In the genomic region with DNA sequence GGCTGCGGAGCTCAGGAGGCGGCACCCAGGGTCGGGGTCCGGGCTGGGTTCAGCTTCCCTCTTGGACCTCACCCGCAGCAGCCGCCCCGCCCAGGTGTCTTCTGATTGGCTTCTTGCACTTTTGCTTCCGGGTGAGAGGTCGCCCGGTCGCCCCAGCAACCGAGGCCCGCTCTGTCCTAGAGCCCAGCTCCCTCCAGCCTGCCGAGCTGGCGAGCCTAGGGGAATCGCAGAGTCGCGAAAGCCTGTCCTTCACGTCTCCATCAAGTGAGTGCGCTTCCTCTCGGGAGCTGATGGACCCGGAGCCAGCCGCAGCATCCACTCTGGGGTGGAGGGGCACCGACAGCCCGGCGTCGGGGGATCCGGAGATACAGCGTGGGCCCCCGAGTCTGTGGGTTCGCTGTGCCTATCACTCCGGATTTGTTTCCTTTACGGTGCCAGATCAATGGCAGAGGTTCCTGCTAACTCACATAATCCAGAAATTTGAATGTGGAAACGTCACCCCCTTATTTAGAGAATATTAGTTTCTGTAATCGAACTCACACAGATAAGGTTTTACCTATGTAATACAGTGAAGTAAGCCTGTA, we compare ENCODE assay signal across 7 mouse cellular contexts. TPM values are rescaled to one million over a fixed set of nuclear protein-coding genes. Genes with fewer than 3 reads are reported as not detected.
DNase-seq lines count a peak whose midpoint lies in the region; ATAC-seq lines count a peak whose summit lies in the region.

Gene Morn2, plus strand, starts transcription at position 130 of the 584 bp plus-strand sequence.
Gene Dhx57, minus strand, starts transcription at position 403 of the 584 bp plus-strand sequence.

- DNase-seq in adrenal gland, adult 18-20 months (ENCODE audit: low spot score in 2 of 2): peak; percentile 99
- peak; percentile 97 for DNase-seq in embryo, embryonic 11 days
- peak; percentile 97 to 98 for DNase-seq in gastrocnemius, postnatal 36 days
- peak; percentile 97 for DNase-seq in left cerebral cortex, postnatal 36 days (ENCODE audit: low spot score in 2 of 2)
- DNase-seq in midbrain, embryonic 11.5 days (ENCODE audit: low spot score, missing footprints): peak; percentile 99
- DNase-seq in skeletal muscle tissue, adult 2 months (ENCODE audit: low read depth, low spot score): peak; percentile 94

- WGBS in intestine, embryonic 16.5 days: 1% methylated on average over 35 of the region's 35 CpGs
- under 1% methylated on average over 35 of the region's 35 CpGs for WGBS in midbrain, embryonic 11.5 days

- peak within 1 kb of the TSS; percentile 96 for H3K4me3 ChIP-seq in intestine, embryonic 16.5 days (ENCODE audit: low read length)
- peak within 1 kb of the TSS; percentile 89 for H3K4me3 ChIP-seq in midbrain, embryonic 11.5 days (ENCODE audit: low read depth, low read length)

- no peaks in the 10 kb centered on the region for H3K9me3 ChIP-seq in intestine, embryonic 16.5 days (ENCODE audit: control insufficient read depth, low read length)
- no peaks in the 10 kb centered on the region for H3K9me3 ChIP-seq in midbrain, embryonic 11.5 days (ENCODE audit: control insufficient read depth, low read length)

- peak within 1 kb of the TSS; percentile 91 for H3K9ac ChIP-seq in intestine, embryonic 16.5 days (ENCODE audit: low read depth, low read length)
- peak within 1 kb of the TSS; percentile 85 for H3K9ac ChIP-seq in midbrain, embryonic 11.5 days (ENCODE audit: low read length)

- intact Hi-C loops in gastrocnemius, postnatal 36 days (cut with DNase I): loop anchor here (10.0 kb wide), 1 partner anchor 265 kb away; no protein-coding TSS in a partner anchor
- intact Hi-C loops in left cerebral cortex, postnatal 36 days (cut with DNase I): loop anchor here (2.0 to 5.0 kb wide), 3 partner anchors 42 to 271 kb away; partner anchors contain the start of gene Gm10190

- H3K4me2 ChIP-seq in intestine, embryonic 16.5 days (ENCODE audit: low read depth, low read length): peak within 1 kb of the TSS; percentile 58
- H3K4me2 ChIP-seq in midbrain, embryonic 11.5 days: peak within 1 kb of the TSS; percentile 80

- peak; percentile 99 for ATAC-seq in intestine, embryonic 16.5 days
- ATAC-seq in midbrain, embryonic 11.5 days (ENCODE audit: low FRiP score): peak; percentile 100

- H3K27me3 ChIP-seq in intestine, embryonic 16.5 days (replicated peaks; ENCODE audit: control insufficient read depth, insufficient read depth, low read length): no peaks in the 10 kb centered on the region
- no peaks in the 10 kb centered on the region for H3K27me3 ChIP-seq in midbrain, embryonic 11.5 days (ENCODE audit: control insufficient read depth, insufficient read depth, low read length)

- H3K36me3 ChIP-seq in intestine, embryonic 16.5 days (ENCODE audit: control insufficient read depth, insufficient read depth, low read length): no peaks in the 10 kb centered on the region
- H3K36me3 ChIP-seq in midbrain, embryonic 11.5 days (ENCODE audit: control insufficient read depth, insufficient read depth, low read length): no peaks in the 10 kb centered on the region

- H3K27ac ChIP-seq in intestine, embryonic 16.5 days (ENCODE audit: low read length): peak within 1 kb of the TSS; percentile 89
- peak within 1 kb of the TSS; percentile 81 for H3K27ac ChIP-seq in midbrain, embryonic 11.5 days (ENCODE audit: low read depth, low read length)

- peaks cover 5% of the 10 kb centered on the region for H3K4me1 ChIP-seq in intestine, embryonic 16.5 days (ENCODE audit: control insufficient read depth, insufficient read depth, low read length)
- H3K4me1 ChIP-seq in midbrain, embryonic 11.5 days (ENCODE audit: control insufficient read depth, insufficient read depth, low read length): peaks cover 11% of the 10 kb centered on the region

RNA-seq across cellular contexts. Expression of gene Morn2, which starts in this region (rescaled TPM):
- 10 to 100 TPM; 16.8 to 22.0 TPM for total RNA-seq in adrenal gland, adult 18-20 months (2021)
- total RNA-seq in gastrocnemius, postnatal 36 days (2021): 1 to 10 TPM; 8.8 to 9.7 TPM
- 21.1 and 21.8 TPM in 2 replicates for polyA plus RNA-seq in intestine, embryonic 16.5 days (2015; fragmentation: Nextera tagmentation; extraction: Ambion mirVana)
- total RNA-seq in left cerebral cortex, postnatal 36 days (2021): 10 to 100 TPM; 16.5 to 18.3 TPM
- 36.2 and 44.6 TPM in 2 replicates for polyA plus RNA-seq in midbrain, embryonic 11.5 days (2014; fragmentation: Nextera tagmentation; extraction: Ambion mirVana)

RNA-seq across cellular contexts. Expression of gene Dhx57, which starts in this region (rescaled TPM):
- 10 to 100 TPM in 1 of 2 experiments, 1 to 10 TPM in 1; 9.3 to 11.0 TPM for total RNA-seq in adrenal gland, adult 18-20 months (2021)
- 1 to 10 TPM; 6.0 to 6.4 TPM for total RNA-seq in gastrocnemius, postnatal 36 days (2021)
- 10.0 and 10.3 TPM in 2 replicates for polyA plus RNA-seq in intestine, embryonic 16.5 days (2015; fragmentation: Nextera tagmentation; extraction: Ambion mirVana)
- total RNA-seq in left cerebral cortex, postnatal 36 days (2021): 10 to 100 TPM; 35.8 to 46.1 TPM
- polyA plus RNA-seq in midbrain, embryonic 11.5 days (2014; fragmentation: Nextera tagmentation; extraction: Ambion mirVana): 21.3 and 24.5 TPM in 2 replicates

Comparison
In these comparisons a context has a peak if more than half of its experiments do, and no peak if none do; other contexts are left out.
1. Peak in every context shown above with its lines: DNase-seq, ATAC-seq, H3K4me3 ChIP-seq and H3K27ac ChIP-seq.